Mouse (Mus musculus): ENCODE results near the gene Olfr1104. TPM values are rescaled to one million over a fixed set of nuclear protein-coding genes. Genes with fewer than 3 reads are reported as not detected.

Gene Olfr1104
- polyA plus RNA-seq, 1 experiment from 2014 or later: not detected

Other genes starting within 250 kb of the Olfr1104 start
- gene Olfr1093, start 244.6 kb downstream of the Olfr1104 start, polyA plus RNA-seq (2014; fragmentation: Nextera tagmentation; extraction: Ambion mirVana): not detected in 2 replicates
- gene Olfr141, start 217.1 kb downstream of the Olfr1104 start, polyA plus RNA-seq (2014; fragmentation: Nextera tagmentation; extraction: Ambion mirVana): not detected in 2 replicates
- not detected in 2 replicates for gene Olfr1094, start 202.4 kb downstream of the Olfr1104 start, polyA plus RNA-seq (2014; fragmentation: Nextera tagmentation; extraction: Ambion mirVana)
- gene Olfr1095, start 175.4 kb downstream of the Olfr1104 start, polyA plus RNA-seq (2014; fragmentation: Nextera tagmentation; extraction: Ambion mirVana): not detected in 2 replicates
- gene Gm13723, start 152.3 kb downstream of the Olfr1104 start, polyA plus RNA-seq (2014; fragmentation: Nextera tagmentation; extraction: Ambion mirVana): not detected in 2 replicates
- not detected in 2 replicates for gene Olfr1097, start 134.9 kb downstream of the Olfr1104 start, polyA plus RNA-seq (2014; fragmentation: Nextera tagmentation; extraction: Ambion mirVana)
- gene Olfr1098, start 102.5 kb downstream of the Olfr1104 start, polyA plus RNA-seq (2014; fragmentation: Nextera tagmentation; extraction: Ambion mirVana): not detected in 2 replicates
- gene Olfr1099, start 66.4 kb downstream of the Olfr1104 start, polyA plus RNA-seq (2014; fragmentation: Nextera tagmentation; extraction: Ambion mirVana): not detected in 2 replicates
- gene Olfr1100, start 47.1 kb downstream of the Olfr1104 start, polyA plus RNA-seq (2014; fragmentation: Nextera tagmentation; extraction: Ambion mirVana): not detected in 2 replicates
- not detected in 2 replicates for gene Olfr1101, start 35.9 kb downstream of the Olfr1104 start, polyA plus RNA-seq (2014; fragmentation: Nextera tagmentation; extraction: Ambion mirVana)
- gene Olfr1102, start 28.7 kb downstream of the Olfr1104 start, polyA plus RNA-seq (2014; fragmentation: Nextera tagmentation; extraction: Ambion mirVana): not detected in 2 replicates
- not detected in 2 replicates for gene Olfr1105, start 9.5 kb upstream of the Olfr1104 start, polyA plus RNA-seq (2014; fragmentation: Nextera tagmentation; extraction: Ambion mirVana)
- not detected in 2 replicates for gene Olfr1106, start 25.2 kb upstream of the Olfr1104 start, polyA plus RNA-seq (2014; fragmentation: Nextera tagmentation; extraction: Ambion mirVana)
- not detected in 2 replicates for gene Olfr1107, start 48.7 kb upstream of the Olfr1104 start, polyA plus RNA-seq (2014; fragmentation: Nextera tagmentation; extraction: Ambion mirVana)
- gene Olfr1109, start 68.9 kb upstream of the Olfr1104 start, polyA plus RNA-seq (2014; fragmentation: Nextera tagmentation; extraction: Ambion mirVana): not detected in 2 replicates
- gene Olfr259, start 87.5 kb upstream of the Olfr1104 start, polyA plus RNA-seq (2014; fragmentation: Nextera tagmentation; extraction: Ambion mirVana): not detected in 2 replicates
- gene Olfr1110, start 113.2 kb upstream of the Olfr1104 start, polyA plus RNA-seq (2014; fragmentation: Nextera tagmentation; extraction: Ambion mirVana): not detected in 2 replicates
- gene Olfr1111, start 125.5 kb upstream of the Olfr1104 start, polyA plus RNA-seq (2014; fragmentation: Nextera tagmentation; extraction: Ambion mirVana): not detected in 2 replicates
- not detected in 2 replicates for gene Olfr1112, start 160.7 kb upstream of the Olfr1104 start, polyA plus RNA-seq (2014; fragmentation: Nextera tagmentation; extraction: Ambion mirVana)
- not detected in 2 replicates for gene Olfr1113, start 181.9 kb upstream of the Olfr1104 start, polyA plus RNA-seq (2014; fragmentation: Nextera tagmentation; extraction: Ambion mirVana)
- gene Olfr1115, start 220.9 kb upstream of the Olfr1104 start, polyA plus RNA-seq (2014; fragmentation: Nextera tagmentation; extraction: Ambion mirVana): not detected in 2 replicates
- not detected in 2 replicates for gene Olfr1116, start 240.5 kb upstream of the Olfr1104 start, polyA plus RNA-seq (2014; fragmentation: Nextera tagmentation; extraction: Ambion mirVana)